23 mouse cellular contexts compared by ENCODE assay signal in genomic region chr3:59893276-59893675, GRCm38 (mm10). TPM values are rescaled to one million over a fixed set of nuclear protein-coding genes. Genes with fewer than 3 reads are reported as not detected.
A peak's percentile ranks its signal among the peaks of the same experiment; 100 is the strongest.
DNase-seq lines count a peak whose midpoint lies in the region.
"Had no signal": no experiment of that assay in that cellular context is flagged by ENCODE, and none has a peak within 500 bp of the region (broad histone marks: within the 10 kb centered on the region; RNA-seq: fewer than 3 reads in every experiment).

No protein-coding gene starts in this region.

- peak; percentile 2 for DNase-seq in adrenal gland, postnatal 10 days
- no peak for DNase-seq in adrenal gland, adult 8-10 months
- peak; percentile 9 for DNase-seq in heart, adult 8-10 months (ENCODE audit: low spot score)
- DNase-seq in heart, postnatal 14 days, result no peak
- peak; percentile 1 for DNase-seq in lung, postnatal 10 days
- DNase-seq in lung, adult 18-20 months, result no peak
- DNase-seq in ovary, adult 18-20 months (ENCODE audit: low spot score), result no peak
- DNase-seq: cerebellum, adult 11-12 months; cerebellum, adult 9-11 months; gastrocnemius, postnatal 36 days; heart, postnatal 4 days; kidney, postnatal 4 days; lung, postnatal 36 days; right cerebral cortex, adult 18-20 months; thymus, adult 18-20 months; thymus, postnatal 25 days had no signal

- intact Hi-C loops in heart, postnatal 14 days (cut with DNase I), result no loop called here

RNA-seq across cellular contexts. Expression of gene C130079G13Rik, which starts 31.7 kb away (rescaled TPM):
- total RNA-seq in adrenal gland, postnatal 10 days (2021), result not detected
- not detected for total RNA-seq in adrenal gland, adult 8-10 months (2022)
- total RNA-seq in heart, adult 8-10 months (2022), result not detected
- total RNA-seq in heart, postnatal 14 days (2021), result not detected
- total RNA-seq: G1E; gastrocnemius, postnatal 36 days; heart, postnatal 4 days; layer of hippocampus, adult 8-10 months; layer of hippocampus, postnatal 25 days; left cerebral cortex, adult 8-10 months; left cerebral cortex, postnatal 36 days; megakaryocyte, adult 5-6 weeks; neutrophil, adult 5-6 weeks had no signal

RNA-seq across cellular contexts. Expression of gene Gm8298, which starts 32.4 kb away (rescaled TPM):
- not detected for total RNA-seq in adrenal gland, postnatal 10 days (2021)
- not detected for total RNA-seq in adrenal gland, adult 8-10 months (2022)
- not detected for total RNA-seq in heart, adult 8-10 months (2022)
- not detected for total RNA-seq in heart, postnatal 14 days (2021)
- total RNA-seq: gastrocnemius, postnatal 36 days; heart, postnatal 4 days; layer of hippocampus, adult 8-10 months; layer of hippocampus, postnatal 25 days; left cerebral cortex, adult 8-10 months; left cerebral cortex, postnatal 36 days; megakaryocyte, adult 5-6 weeks; neutrophil, adult 5-6 weeks had no signal

Comparison
In these comparisons a context has a peak if more than half of its experiments do, and no peak if none do; other contexts are left out.
1. DNase-seq: peak in adrenal gland, postnatal 10 days (single experiment), heart, adult 8-10 months (single experiment) and lung, postnatal 10 days (single experiment); none in adrenal gland, adult 8-10 months (single experiment), heart, postnatal 14 days (0 of 2), lung, adult 18-20 months (0 of 2) and ovary, adult 18-20 months (single experiment).